Mouse (Mus musculus): Measurements from ENCODE around the gene Tomm40. TPM values are rescaled to one million over a fixed set of nuclear protein-coding genes. Genes with fewer than 3 reads are reported as not detected.
A peak's percentile ranks its signal among the peaks of the same experiment; 100 is the strongest.
"Not testable (repeated sequence)": the region's sequence is repeated elsewhere in the genome, so short reads cannot be mapped to it uniquely, and the experiment has no call there.

Gene Tomm40
- polyA plus RNA-seq, 1 experiment from 2014 or later, result 171 TPM

DNA sequence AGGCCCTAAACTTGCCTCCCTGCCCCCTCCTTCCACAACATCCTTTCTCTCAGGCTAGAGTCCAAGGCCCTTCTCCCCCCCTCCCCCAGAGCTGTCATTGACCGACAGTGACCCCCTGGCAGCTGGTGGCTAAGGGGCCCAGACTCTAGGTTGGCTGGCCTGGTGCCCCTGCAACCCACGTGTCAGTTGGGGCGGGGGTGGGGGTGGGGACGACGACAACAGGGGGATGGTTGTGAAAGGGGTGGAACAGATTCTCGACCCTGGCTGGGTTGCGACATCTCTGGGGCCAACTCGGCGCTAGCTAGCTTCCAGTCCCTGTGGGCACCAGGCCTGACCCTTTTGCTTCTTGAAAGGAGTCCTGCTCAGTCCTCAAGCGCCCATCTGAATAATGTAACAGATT is 21.8 kb downstream of the Tomm40 start:
- 30% methylated on average over 10 of the region's 10 CpGs for WGBS
- no peaks in the 10 kb centered on the region for H3K27me3 ChIP-seq (replicated peaks)
- H3K27ac ChIP-seq (replicated peaks), result peak overlapping the region; percentile 56
- ATAC-seq (ENCODE audit: low FRiP score), result peak; percentile 46
- H3K36me3 ChIP-seq, result 0 out of 2 replicates have a peak, but pooled peaks cover 4% of the 10 kb centered on the region
- H3K9ac ChIP-seq (replicated peaks), result no peak overlapping the region
- no peaks in the 10 kb centered on the region for H3K9me3 ChIP-seq (replicated peaks)
- H3K4me1 ChIP-seq, result peaks cover 14% of the 10 kb centered on the region
- H3K4me2 ChIP-seq, result no peak overlapping the region
- H3K4me3 ChIP-seq (replicated peaks), result no peak overlapping the region

DNA sequence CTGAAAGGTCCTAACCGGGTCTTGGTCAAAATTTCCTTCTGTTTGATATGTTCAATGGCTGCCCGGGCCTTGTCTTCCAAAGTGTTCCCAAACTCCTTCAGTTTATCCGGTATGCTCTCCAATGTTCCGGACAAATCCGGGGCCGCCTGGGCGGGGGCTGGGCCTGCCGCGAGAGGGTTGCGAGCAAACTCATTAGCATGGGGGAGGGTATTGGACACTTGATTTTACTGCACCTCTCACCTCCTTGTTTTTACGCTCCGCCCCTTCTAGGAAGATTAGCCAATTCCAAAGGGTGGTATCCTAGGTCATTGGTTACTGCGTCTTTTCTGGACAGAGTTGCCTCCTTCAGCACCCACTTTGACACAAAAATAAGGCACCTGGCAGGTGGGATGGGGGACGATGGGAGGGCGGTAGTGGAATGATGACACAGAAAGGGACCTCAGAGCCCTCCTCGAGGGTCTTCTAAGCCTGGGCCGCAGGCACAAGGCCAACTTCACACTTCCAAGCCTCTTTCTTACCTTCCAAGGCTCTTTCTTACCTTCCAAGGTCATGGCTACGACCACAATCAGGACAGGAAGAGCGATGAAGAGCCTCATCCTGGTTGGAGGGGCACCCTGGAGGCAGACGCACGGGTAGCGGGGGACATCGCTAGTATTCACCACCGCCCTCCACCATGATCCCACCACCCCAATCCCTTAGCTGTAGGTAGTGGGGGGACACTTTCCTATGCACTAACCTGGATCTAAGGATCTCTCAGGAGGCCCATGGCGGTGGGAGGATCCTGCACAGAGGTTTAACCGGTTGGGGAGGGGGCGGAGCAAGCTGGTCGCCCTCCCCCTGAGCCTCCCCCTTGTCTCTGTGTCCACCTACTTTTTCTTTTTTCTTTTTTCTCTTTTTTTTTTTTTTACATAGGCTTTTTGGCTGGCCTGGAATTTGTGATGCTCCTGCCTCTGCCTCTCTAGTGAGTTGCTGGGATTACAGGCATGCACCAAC is 23.1 kb downstream of the Tomm40 start, which contains the start of gene Apoc1:
Apoc1 (minus strand) TSS at position 788 of the 993 bp plus-strand sequence.
- H3K9me3 ChIP-seq (replicated peaks), result no peaks in the 10 kb centered on the region
- H3K9ac ChIP-seq (replicated peaks), result no peak within 1 kb of the TSS
- no peaks in the 10 kb centered on the region for H3K27me3 ChIP-seq (replicated peaks)
- H3K4me2 ChIP-seq, result no peak within 1 kb of the TSS
- peak within 1 kb of the TSS; percentile 56; the same call in 1 of the 2 replicates for H3K27ac ChIP-seq (replicated peaks)
- WGBS, result 53% methylated on average over 28 of the region's 28 CpGs
- H3K4me1 ChIP-seq, result peaks cover 5% of the 10 kb centered on the region; the same call in 1 of the 2 replicates
- no peak within 1 kb of the TSS for H3K4me3 ChIP-seq (replicated peaks)
- 0 out of 2 replicates have a peak, but pooled peaks cover 4% of the 10 kb centered on the region for H3K36me3 ChIP-seq
- ATAC-seq (ENCODE audit: low FRiP score), result no peak

DNA sequence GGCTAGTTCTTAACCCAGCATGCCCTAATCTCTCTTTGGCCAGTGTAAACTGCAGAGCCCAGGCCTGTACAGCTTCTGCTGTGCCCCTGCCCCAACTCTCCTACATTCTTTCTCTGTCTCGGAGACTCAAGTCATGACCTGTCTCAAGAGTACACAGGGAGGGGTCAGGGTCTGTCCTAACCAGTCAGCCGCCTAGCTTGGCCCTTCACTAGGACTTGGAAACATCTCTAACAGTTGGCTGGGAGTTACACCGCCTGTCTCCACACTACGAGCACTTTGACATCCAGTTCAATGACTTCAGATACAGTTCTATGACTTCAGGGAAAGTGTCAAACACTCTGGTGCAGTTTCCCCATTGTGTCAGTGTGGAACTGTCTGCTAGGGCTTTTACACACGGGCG is 23.8 kb downstream of the Tomm40 start:
- Histone ChIP-seq H3K9ac (replicated peaks) (no peak overlapping the region), H3K27ac (replicated peaks) (no peak overlapping the region), H3K4me1 (peaks cover 5% of the 10 kb centered on the region; the same call in 1 of the 2 replicates), H3K36me3 (no peaks in the 10 kb centered on the region), H3K9me3 (replicated peaks) (no peaks in the 10 kb centered on the region), H3K4me3 (replicated peaks) (no peak overlapping the region), H3K4me2 (no peak overlapping the region), H3K27me3 (replicated peaks) (no peaks in the 10 kb centered on the region)
- 78% methylated on average over 6 of the region's 6 CpGs for WGBS
- no peak for ATAC-seq (ENCODE audit: low FRiP score)

DNA sequence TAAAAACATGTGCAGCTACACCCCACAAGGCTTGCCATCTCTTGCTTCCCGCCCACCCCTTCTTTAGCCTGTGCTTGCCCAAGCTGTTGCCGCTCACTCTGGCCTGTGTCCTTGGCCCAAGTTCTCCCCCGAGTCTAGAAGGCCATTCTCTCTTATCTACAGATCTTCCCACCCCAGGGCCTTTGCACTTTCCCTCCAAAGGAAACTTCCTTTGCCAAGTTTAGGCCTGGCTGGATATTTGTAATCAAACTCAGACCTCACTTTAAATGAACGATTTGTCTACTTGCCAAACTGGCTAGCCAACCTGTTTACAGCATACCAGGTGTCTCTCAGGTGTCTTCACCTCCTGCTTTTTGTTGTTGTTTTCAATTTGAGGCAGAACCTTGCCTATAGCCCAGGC is 24.4 kb downstream of the Tomm40 start:
- peaks cover 5% of the 10 kb centered on the region; the same call in 1 of the 2 replicates for H3K4me1 ChIP-seq
- no peak overlapping the region for H3K4me2 ChIP-seq
- no peak for ATAC-seq (ENCODE audit: low FRiP score)
- H3K27me3 ChIP-seq (replicated peaks), result no peaks in the 10 kb centered on the region
- WGBS, result 90% methylated on average over 4 of the region's 4 CpGs
- no peak overlapping the region for H3K9ac ChIP-seq (replicated peaks)
- no peaks in the 10 kb centered on the region for H3K9me3 ChIP-seq (replicated peaks)
- no peaks in the 10 kb centered on the region for H3K36me3 ChIP-seq
- H3K4me3 ChIP-seq (replicated peaks), result no peak overlapping the region
- H3K27ac ChIP-seq (replicated peaks), result no peak overlapping the region

DNA sequence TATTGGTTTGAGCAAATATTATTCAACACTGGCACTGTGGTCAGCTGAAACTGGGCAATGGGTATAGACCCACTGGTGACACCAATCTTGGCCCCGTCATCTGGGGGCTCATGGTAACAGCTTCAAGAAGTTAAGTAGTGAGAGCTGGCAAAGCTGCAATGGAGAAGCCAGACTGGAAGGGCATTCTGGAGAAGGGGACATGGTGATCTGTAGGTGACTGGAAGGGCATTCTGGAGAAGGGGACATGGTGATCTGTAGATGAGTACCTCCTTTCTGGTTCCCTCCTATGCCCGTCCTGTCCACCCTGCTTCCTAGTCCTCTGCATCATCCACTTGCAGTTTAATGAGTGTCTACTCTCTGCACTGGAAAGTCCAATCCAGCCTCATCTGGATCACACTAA is 26.6 kb downstream of the Tomm40 start:
- no peak overlapping the region for H3K4me3 ChIP-seq (replicated peaks)
- no peak overlapping the region for H3K4me2 ChIP-seq
- H3K36me3 ChIP-seq, result no peaks in the 10 kb centered on the region
- no peaks in the 10 kb centered on the region for H3K27me3 ChIP-seq (replicated peaks)
- ATAC-seq (ENCODE audit: low FRiP score), result no peak
- WGBS, result 95% methylated on average over 2 of the region's 2 CpGs
- peaks cover 5% of the 10 kb centered on the region; the same call in 1 of the 2 replicates for H3K4me1 ChIP-seq
- H3K9ac ChIP-seq (replicated peaks), result no peak overlapping the region
- no peaks in the 10 kb centered on the region for H3K9me3 ChIP-seq (replicated peaks)
- no peak overlapping the region for H3K27ac ChIP-seq (replicated peaks)

DNA sequence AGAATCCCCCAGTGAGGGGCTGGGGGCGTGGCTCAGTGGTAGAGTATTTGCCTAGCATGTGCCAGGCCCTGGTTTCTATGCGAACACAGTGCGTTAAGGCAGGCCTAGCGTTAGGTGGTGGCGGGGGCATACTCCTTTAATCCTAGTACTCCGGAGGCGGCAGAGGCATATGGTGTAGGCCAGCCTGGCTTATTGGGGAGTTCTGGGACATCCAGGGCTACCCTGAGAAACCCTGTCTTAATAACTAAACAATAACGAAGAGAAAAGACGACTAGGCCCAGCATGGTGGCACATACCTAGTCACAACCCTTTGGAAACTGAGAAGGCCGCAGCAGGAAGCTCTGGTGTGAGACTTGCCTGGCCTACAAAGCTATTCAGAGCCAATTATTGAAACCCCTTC is 27.1 kb downstream of the Tomm40 start:
- ATAC-seq (ENCODE audit: low FRiP score), result no peak
- H3K9ac ChIP-seq (replicated peaks), result no peak overlapping the region
- 93% methylated on average over 10 of the region's 10 CpGs for WGBS
- no peaks in the 10 kb centered on the region for H3K27me3 ChIP-seq (replicated peaks)
- H3K36me3 ChIP-seq, result no peaks in the 10 kb centered on the region
- H3K9me3 ChIP-seq (replicated peaks), result no peaks in the 10 kb centered on the region
- no peak overlapping the region for H3K4me3 ChIP-seq (replicated peaks)
- H3K4me1 ChIP-seq, result peaks cover 2% of the 10 kb centered on the region; the same call in 1 of the 2 replicates
- no peak overlapping the region for H3K27ac ChIP-seq (replicated peaks)
- H3K4me2 ChIP-seq, result no peak overlapping the region

DNA sequence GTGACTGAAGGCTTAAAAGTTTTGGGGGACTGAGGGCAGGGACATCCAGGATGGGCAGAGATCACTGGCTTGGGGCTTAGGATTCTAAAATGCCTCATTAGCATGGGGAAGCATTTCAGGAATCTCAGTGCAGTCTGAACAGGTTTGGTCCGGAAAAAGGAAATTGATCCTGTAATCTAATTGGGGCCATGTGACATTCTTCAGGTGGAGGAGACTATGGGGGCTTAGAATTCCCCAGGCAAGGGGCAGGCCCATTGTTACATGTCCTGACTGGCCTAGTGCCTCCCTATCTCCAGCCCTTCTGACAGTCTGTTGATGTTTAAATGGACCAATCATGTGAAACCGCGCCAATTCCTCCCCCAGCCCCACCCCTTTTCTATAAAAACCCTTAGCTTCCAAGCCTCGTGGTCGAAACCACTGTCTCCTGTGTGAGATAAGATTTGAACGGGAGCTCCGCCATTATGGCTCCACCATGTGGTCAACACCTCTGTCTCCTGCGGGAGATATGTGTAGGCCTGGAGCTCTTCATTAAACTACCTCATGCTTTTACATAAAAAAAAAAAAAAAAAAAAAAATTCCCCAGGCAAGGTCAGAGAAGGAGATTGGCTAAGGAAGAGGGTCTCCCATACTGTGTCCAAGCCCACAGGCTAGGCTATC is 28.2 kb downstream of the Tomm40 start:
- H3K4me3 ChIP-seq (replicated peaks), result not testable (repeated sequence)

DNA sequence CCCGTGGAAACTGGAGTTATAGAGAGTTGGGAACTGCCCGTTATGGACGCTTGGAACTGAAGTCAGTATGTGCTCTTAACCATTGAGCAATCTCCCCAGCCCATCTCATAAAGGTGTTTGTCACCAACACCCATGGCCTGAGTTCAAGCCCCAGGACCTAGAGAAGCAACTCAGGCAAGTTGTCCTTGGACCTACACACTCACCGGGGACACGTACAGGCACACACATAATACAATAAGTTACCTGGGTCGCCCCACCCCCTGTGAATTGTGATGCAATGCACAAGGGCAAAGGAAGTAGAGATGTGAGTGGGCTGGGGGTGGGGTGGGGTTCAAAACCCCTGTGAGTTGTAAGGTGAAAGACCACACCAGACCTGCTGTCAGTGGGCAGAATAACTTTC is 28.7 kb downstream of the Tomm40 start:
- 91% methylated on average over 6 of the region's 6 CpGs for WGBS
- H3K9me3 ChIP-seq (replicated peaks), result no peaks in the 10 kb centered on the region
- no peak overlapping the region for H3K4me2 ChIP-seq
- ATAC-seq (ENCODE audit: low FRiP score), result no peak
- no peaks in the 10 kb centered on the region for H3K36me3 ChIP-seq
- H3K27ac ChIP-seq (replicated peaks), result no peak overlapping the region
- H3K27me3 ChIP-seq (replicated peaks), result no peaks in the 10 kb centered on the region
- H3K4me3 ChIP-seq (replicated peaks), result no peak overlapping the region
- no peaks in the 10 kb centered on the region for H3K4me1 ChIP-seq
- no peak overlapping the region for H3K9ac ChIP-seq (replicated peaks)

More for the DNA sequence above, 28.2 kb downstream of the Tomm40 start:
- ATAC-seq (ENCODE audit: low FRiP score); H3K9me3 ChIP-seq (replicated peaks); H3K36me3 ChIP-seq; H3K27ac ChIP-seq (replicated peaks); H3K9ac ChIP-seq (replicated peaks); H3K4me2 ChIP-seq; H3K27me3 ChIP-seq (replicated peaks); H3K4me1 ChIP-seq: not testable (repeated sequence)
- WGBS, result 83% methylated on average over 8 of the region's 8 CpGs

DNA sequence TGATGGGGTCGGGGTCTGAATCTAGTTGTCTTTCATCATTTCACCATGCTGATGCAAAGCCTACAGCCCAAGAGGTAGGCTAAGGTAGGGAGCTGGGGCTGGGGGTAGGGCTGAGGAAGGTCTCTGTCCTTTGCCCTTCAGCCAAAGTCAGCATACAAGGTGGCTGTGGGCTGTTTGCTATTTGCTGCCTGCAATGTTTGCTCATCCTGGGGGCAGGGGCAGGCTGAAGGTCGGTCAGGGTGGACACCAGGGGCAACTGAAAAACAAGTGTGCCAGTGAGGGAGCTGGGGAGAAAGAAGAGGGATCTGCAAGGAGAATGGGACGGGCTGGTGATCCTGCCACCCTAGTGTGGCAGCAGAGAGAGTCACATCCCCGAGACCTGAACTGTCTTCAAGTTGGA is 29.9 kb downstream of the Tomm40 start:
- no peak for ATAC-seq (ENCODE audit: low FRiP score)
- Histone ChIP-seq H3K27ac (replicated peaks) (no peak overlapping the region), H3K4me3 (replicated peaks) (no peak overlapping the region), H3K4me2 (no peak overlapping the region), H3K27me3 (replicated peaks) (no peaks in the 10 kb centered on the region), H3K9me3 (replicated peaks) (no peaks in the 10 kb centered on the region), H3K4me1 (no peaks in the 10 kb centered on the region), H3K36me3 (no peaks in the 10 kb centered on the region), H3K9ac (replicated peaks) (no peak overlapping the region)
- 79% methylated on average over 4 of the region's 4 CpGs for WGBS

DNA sequence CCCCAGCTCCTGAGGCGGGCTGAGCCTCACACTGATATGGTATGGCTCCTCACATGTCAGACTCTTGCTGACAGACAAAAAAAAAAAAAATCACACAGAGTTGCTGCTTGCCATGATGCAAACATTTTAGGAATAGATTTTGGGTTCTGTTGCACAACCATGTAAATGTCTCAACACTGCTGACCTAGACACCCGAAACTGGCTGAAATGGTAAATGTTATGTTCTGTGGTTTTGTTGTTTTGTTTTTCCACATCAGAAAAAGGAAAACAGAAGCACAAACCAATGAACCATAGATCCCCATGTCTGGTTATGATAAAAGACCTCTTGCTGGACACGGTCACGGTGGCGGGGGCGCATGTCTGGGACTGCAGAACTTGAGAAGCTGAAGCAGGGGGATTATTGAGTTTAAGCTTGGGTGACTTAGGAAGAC is 31.5 kb downstream of the Tomm40 start:
- no peaks in the 10 kb centered on the region for H3K27me3 ChIP-seq (replicated peaks)
- no peaks in the 10 kb centered on the region for H3K4me1 ChIP-seq
- no peak overlapping the region for H3K4me2 ChIP-seq
- no peak overlapping the region for H3K27ac ChIP-seq (replicated peaks)
- H3K9me3 ChIP-seq (replicated peaks), result no peaks in the 10 kb centered on the region
- no peaks in the 10 kb centered on the region for H3K36me3 ChIP-seq
- WGBS, result 92% methylated on average over 6 of the region's 6 CpGs
- no peak overlapping the region for H3K4me3 ChIP-seq (replicated peaks)
- H3K9ac ChIP-seq (replicated peaks), result no peak overlapping the region
- ATAC-seq (ENCODE audit: low FRiP score), result no peak

DNA sequence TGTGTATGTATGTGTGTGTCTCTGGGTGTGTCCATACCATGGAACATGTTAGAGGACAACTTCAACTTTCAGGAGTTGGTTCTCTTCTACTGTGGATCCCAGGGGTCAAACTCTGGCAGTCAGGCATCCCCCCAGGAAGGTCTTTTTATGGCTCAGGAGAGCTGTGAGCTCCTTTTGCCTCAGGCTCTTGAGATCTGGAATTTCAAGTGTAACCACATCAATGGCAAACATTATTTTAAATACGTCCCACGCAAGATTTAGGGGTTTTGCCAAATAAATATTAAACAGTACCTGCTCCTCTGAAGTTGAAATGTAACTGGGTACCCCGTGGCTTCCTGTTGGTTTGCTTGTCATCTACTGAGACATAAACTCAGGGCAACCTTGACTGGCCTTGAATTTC is 32.3 kb downstream of the Tomm40 start:
- no peaks in the 10 kb centered on the region for H3K4me1 ChIP-seq
- H3K27ac ChIP-seq (replicated peaks), result no peak overlapping the region
- H3K9ac ChIP-seq (replicated peaks), result no peak overlapping the region
- ATAC-seq (ENCODE audit: low FRiP score), result no peak
- WGBS, result 80% methylated on average over 3 of the region's 3 CpGs
- H3K4me2 ChIP-seq, result no peak overlapping the region
- no peak overlapping the region for H3K4me3 ChIP-seq (replicated peaks)
- H3K9me3 ChIP-seq (replicated peaks), result no peaks in the 10 kb centered on the region
- H3K36me3 ChIP-seq, result no peaks in the 10 kb centered on the region
- H3K27me3 ChIP-seq (replicated peaks), result no peaks in the 10 kb centered on the region
